Mouse (Mus musculus) embryonic facial prominence, embryonic 14.5 days (tissue): Measurements from ENCODE around the gene Lrfn4. TPM values are rescaled to one million over a fixed set of nuclear protein-coding genes. Genes with fewer than 3 reads are reported as not detected.

Source experiments
- ATAC-seq: fragments of 200-750 bp; cut with Nextera tagmentation; 2 replicates; pipeline ENCODE4 v1.8.0; 2017; ENCODE audit warnings: low read depth, moderate number of reproducible peaks, moderate TSS enrichment
- DNase-seq: peaks from one replicate; pipeline ENCODE4 v3.0.0-alpha.2; 2015; ENCODE audit warnings: low spot score
- H3K27ac ChIP-seq: fragments of 300-500 bp; sonication (generic); replicated peaks from 2 replicates; pipeline ENCODE4 v1.5.1; 2014; ENCODE audit warnings: low read depth, mild to moderate bottlenecking, low read length, moderate library complexity
- H3K27me3 ChIP-seq: fragments of 300-500 bp; sonication (generic); replicated peaks from 2 replicates; pipeline ENCODE4 v1.6.1; 2014; ENCODE audit warnings: low read length; ENCODE audit not compliant: control insufficient read depth, insufficient read depth
- H3K36me3 ChIP-seq: fragments of 300-500 bp; sonication (generic); 2 replicates; pipeline ENCODE4 v1.6.1; 2014; ENCODE audit warnings: low read length, mixed read lengths; ENCODE audit not compliant: control insufficient read depth, insufficient read depth
- H3K4me1 ChIP-seq: fragments of 300-500 bp; sonication (generic); 2 replicates; pipeline ENCODE4 v1.6.1; 2014; ENCODE audit warnings: antibody characterized with exemption, low read length; ENCODE audit not compliant: control insufficient read depth, insufficient read depth
- H3K4me2 ChIP-seq: fragments of 300-500 bp; sonication (generic); 2 replicates; pipeline ENCODE4 v1.6.1; 2014; ENCODE audit warnings: low read depth, mild to moderate bottlenecking, low read length, moderate library complexity, mixed read lengths
- H3K4me3 ChIP-seq: fragments of 300-500 bp; sonication (generic); 2 replicates; pipeline ENCODE4 v1.5.1; 2014; ENCODE audit warnings: low read depth, mild to moderate bottlenecking, low read length
- H3K9ac ChIP-seq: fragments of 300-500 bp; sonication (generic); 2 replicates; pipeline ENCODE4 v1.6.1; 2014; ENCODE audit warnings: low read depth, mild to moderate bottlenecking, low read length, moderate library complexity, mixed read lengths
- H3K9me3 ChIP-seq: fragments of 300-500 bp; sonication (generic); 2 replicates; pipeline ENCODE4 v1.6.1; 2016; ENCODE audit warnings: low read length; ENCODE audit not compliant: control insufficient read depth
- WGBS: fragments of 180-500 bp; shearing (Covaris S2); extraction: QIAGEN DNeasy Blood & Tissue Kit; methylation state at CpG from one replicate; pipeline ENCODE4 v1.1.7; 2014; 5-methylcytosine and 5-hydroxymethylcytosine counted together
- polyA plus RNA-seq: library from polyadenylated mRNA; unstranded; fragments of >200 nt; fragmentation: Nextera tagmentation; extraction: Ambion mirVana; gene quantifications from 2 replicates; pipeline ENCODE4 v1.2.1, GENCODE M21; 2014

The Lrfn4 gene
- polyA plus RNA-seq, 1 experiment from 2014 or later: 7.4 TPM

- Histone ChIP-seq H3K27me3 (no peaks in the 10 kb centered on the region), H3K9ac (peak overlapping the region; percentile 96), H3K4me2 (peak overlapping the region; percentile 60), H3K36me3 (peaks cover 32% of the 10 kb centered on the region), H3K27ac (peak overlapping the region; percentile 89), H3K9me3 (no peaks in the 10 kb centered on the region), H3K4me1 (peaks cover 8% of the 10 kb centered on the region), H3K4me3 (peak overlapping the region; percentile 89)
- ATAC-seq (peak; percentile 9; the same call in 1 of the 2 replicates), DNase-seq (peak; percentile 54)
- WGBS: 53% methylated on average over 13 of the region's 49 CpGs
Observed at GRCm38 (mm10) chr19:4614305-4615150, 939 bp downstream of the Lrfn4 start.

- Histone ChIP-seq H3K4me1 (peaks cover 8% of the 10 kb centered on the region), H3K27me3 (no peaks in the 10 kb centered on the region), H3K36me3 (peaks cover 32% of the 10 kb centered on the region), H3K4me3 (peak overlapping the region; percentile 89), H3K4me2 (peak overlapping the region; percentile 60), H3K9me3 (no peaks in the 10 kb centered on the region), H3K27ac (no peak overlapping the region), H3K9ac (peak overlapping the region; percentile 96)
- DNase-seq (no peak), ATAC-seq (no peak)
- 86% methylated on average over 31 of the region's 33 CpGs for WGBS
Observed at GRCm38 (mm10) chr19:4613464-4614304, 1.8 kb downstream of the Lrfn4 start.

GRCm38 (mm10) chr19:4612181-4612961, 3.1 kb downstream of the Lrfn4 start:
- H3K27me3 ChIP-seq: no peaks in the 10 kb centered on the region
- no peak overlapping the region for H3K27ac ChIP-seq
- no peak for ATAC-seq
- H3K9ac ChIP-seq: peak overlapping the region; percentile 6; the same call in 1 of the 2 replicates
- H3K9me3 ChIP-seq: no peaks in the 10 kb centered on the region
- peaks cover 32% of the 10 kb centered on the region for H3K36me3 ChIP-seq
- no peak overlapping the region for H3K4me3 ChIP-seq
- H3K4me2 ChIP-seq: no peak overlapping the region
- H3K4me1 ChIP-seq: peaks cover 8% of the 10 kb centered on the region
- 87% methylated on average over 18 of the region's 19 CpGs for WGBS
- DNase-seq: no peak

GRCm38 (mm10) chr19:4610109-4610508, 5.4 kb downstream of the Lrfn4 start:
- peaks cover 32% of the 10 kb centered on the region for H3K36me3 ChIP-seq
- no peak overlapping the region for H3K9ac ChIP-seq
- no peak for ATAC-seq
- peaks cover 8% of the 10 kb centered on the region for H3K4me1 ChIP-seq
- no peak overlapping the region for H3K4me2 ChIP-seq
- no peak overlapping the region for H3K27ac ChIP-seq
- 45% methylated on average over 4 of the region's 4 CpGs for WGBS
- no peak for DNase-seq
- H3K27me3 ChIP-seq: no peaks in the 10 kb centered on the region
- H3K9me3 ChIP-seq: no peaks in the 10 kb centered on the region
- no peak overlapping the region for H3K4me3 ChIP-seq

- no peak for DNase-seq
- peaks cover 24% of the 10 kb centered on the region for H3K36me3 ChIP-seq
- H3K4me3 ChIP-seq: no peak overlapping the region
- H3K27me3 ChIP-seq: no peaks in the 10 kb centered on the region
- 92% methylated on average over 4 of the region's 4 CpGs for WGBS
- H3K27ac ChIP-seq: no peak overlapping the region
- ATAC-seq: no peak
- no peaks in the 10 kb centered on the region for H3K9me3 ChIP-seq
- no peak overlapping the region for H3K9ac ChIP-seq
- no peaks in the 10 kb centered on the region for H3K4me1 ChIP-seq
- no peak overlapping the region for H3K4me2 ChIP-seq
Observed at GRCm38 (mm10) chr19:4608511-4608910, 7.0 kb downstream of the Lrfn4 start.

GRCm38 (mm10) chr19:4607406-4607805, 8.1 kb downstream of the Lrfn4 start:
- DNase-seq (no peak), ATAC-seq (no peak)
- WGBS: 95% methylated on average over 12 of the region's 12 CpGs
- no peak overlapping the region for H3K4me3 ChIP-seq
- peaks cover 13% of the 10 kb centered on the region; the same call in 1 of the 2 replicates for H3K36me3 ChIP-seq
- H3K9me3 ChIP-seq: no peaks in the 10 kb centered on the region
- H3K27ac ChIP-seq: no peak overlapping the region
- no peaks in the 10 kb centered on the region for H3K27me3 ChIP-seq
- H3K4me1 ChIP-seq: no peaks in the 10 kb centered on the region
- H3K9ac ChIP-seq: no peak overlapping the region
- no peak overlapping the region for H3K4me2 ChIP-seq

- Histone ChIP-seq H3K27me3 (no peaks in the 10 kb centered on the region), H3K4me2 (no peak overlapping the region), H3K9me3 (no peaks in the 10 kb centered on the region), H3K4me3 (no peak overlapping the region), H3K27ac (no peak overlapping the region), H3K4me1 (no peaks in the 10 kb centered on the region), H3K36me3 (no peaks in the 10 kb centered on the region; the same call in 1 of the 2 replicates), H3K9ac (no peak overlapping the region)
- DNase-seq (no peak), ATAC-seq (no peak)
- 87% methylated on average over 4 of the region's 4 CpGs for WGBS
Observed at GRCm38 (mm10) chr19:4605654-4606053, 9.8 kb downstream of the Lrfn4 start.
